Mouse (Mus musculus) lung, postnatal 0 days (tissue): ENCODE data around the gene Golph3. TPM values are rescaled to one million over a fixed set of nuclear protein-coding genes. Genes with fewer than 3 reads are reported as not detected.
A peak's percentile ranks its signal among the peaks of the same experiment; 100 is the strongest.

Source experiments
- ATAC-seq: fragments of 200-750 bp; cut with Nextera tagmentation; 2 replicates; pipeline ENCODE4 v1.8.0; 2017; ENCODE audit warnings: moderate library complexity
- DNase-seq: peaks from one replicate; pipeline ENCODE4 v3.0.0-alpha.2; 2016; ENCODE audit warnings: low spot score
- H3K27ac ChIP-seq: fragments of 300-500 bp; sonication (generic); 2 replicates; pipeline ENCODE4 v1.5.1; 2014; ENCODE audit warnings: antibody characterized with exemption, mild to moderate bottlenecking, low read length, mixed read lengths
- H3K27me3 ChIP-seq: fragments of 300-500 bp; sonication (generic); replicated peaks from 2 replicates; pipeline ENCODE4 v1.6.1; 2014; ENCODE audit warnings: low read length, mixed read lengths; ENCODE audit not compliant: insufficient read depth
- H3K36me3 ChIP-seq: fragments of 300-500 bp; sonication (generic); 2 replicates; pipeline ENCODE4 v1.6.1; 2014; ENCODE audit warnings: low read length, mixed read lengths; ENCODE audit not compliant: insufficient read depth
- H3K4me1 ChIP-seq: fragments of 300-500 bp; sonication (generic); 2 replicates; pipeline ENCODE4 v1.6.1; 2014; ENCODE audit warnings: antibody characterized with exemption, low read depth, low read length, mixed read lengths; ENCODE audit not compliant: insufficient read depth
- H3K4me2 ChIP-seq: fragments of 300-500 bp; sonication (generic); replicated peaks from 2 replicates; pipeline ENCODE4 v1.6.1; 2014; ENCODE audit warnings: low read depth, mild to moderate bottlenecking, low read length, moderate library complexity, mixed read lengths
- H3K4me3 ChIP-seq: fragments of 300-500 bp; sonication (generic); 2 replicates; pipeline ENCODE4 v1.5.1; 2014; ENCODE audit warnings: low read depth, low read length
- H3K9ac ChIP-seq: fragments of 300-500 bp; sonication (generic); replicated peaks from 2 replicates; pipeline ENCODE4 v1.6.1; 2014; ENCODE audit warnings: low read depth, mild to moderate bottlenecking
- H3K9me3 ChIP-seq: fragments of 300-500 bp; sonication (generic); 2 replicates; pipeline ENCODE4 v1.6.1; 2016; ENCODE audit warnings: low read length, mixed read lengths
- CTCF ChIP-seq: IDR thresholded peaks from 2 replicates; pipeline ENCODE4 v1.5.1; 2016; ENCODE audit warnings: antibody characterized with exemption, mild to moderate bottlenecking
- EP300 ChIP-seq: IDR thresholded peaks from 2 replicates; pipeline ENCODE4 v1.6.1; 2016; ENCODE audit warnings: antibody characterized with exemption, mild to moderate bottlenecking, control low read depth
- WGBS: fragments of 180-500 bp; shearing (Covaris S2); extraction: QIAGEN DNeasy Blood & Tissue Kit; methylation state at CpG from one replicate; pipeline ENCODE4 v1.1.7; 2014; 5-methylcytosine and 5-hydroxymethylcytosine counted together
- polyA plus RNA-seq: library from polyadenylated mRNA; unstranded; fragments of >200 nt; fragmentation: Nextera tagmentation; extraction: Ambion mirVana; gene quantifications from 2 replicates; pipeline ENCODE4 v1.2.1, GENCODE M21; 2015

Golph3 gene
- polyA plus RNA-seq, 1 experiment from 2014 or later = 79.4 TPM

GRCm38 (mm10) chr15:12358384-12358783 lies 37.1 kb downstream of the Golph3 start:
- H3K4me3 ChIP-seq = no peak overlapping the region
- ATAC-seq = no peak
- no peak for DNase-seq
- H3K4me1 ChIP-seq = no peaks in the 10 kb centered on the region
- H3K9ac ChIP-seq = no peak overlapping the region
- H3K36me3 ChIP-seq = peaks cover 5% of the 10 kb centered on the region
- no peaks in the 10 kb centered on the region for H3K27me3 ChIP-seq
- no peak overlapping the region for H3K27ac ChIP-seq
- H3K4me2 ChIP-seq = no peak overlapping the region
- H3K9me3 ChIP-seq = no peaks in the 10 kb centered on the region
- TF ChIP-seq EP300 = no peak
- TF ChIP-seq CTCF = no peak
- WGBS = 93% methylated on average over 5 of the region's 5 CpGs

DNA sequence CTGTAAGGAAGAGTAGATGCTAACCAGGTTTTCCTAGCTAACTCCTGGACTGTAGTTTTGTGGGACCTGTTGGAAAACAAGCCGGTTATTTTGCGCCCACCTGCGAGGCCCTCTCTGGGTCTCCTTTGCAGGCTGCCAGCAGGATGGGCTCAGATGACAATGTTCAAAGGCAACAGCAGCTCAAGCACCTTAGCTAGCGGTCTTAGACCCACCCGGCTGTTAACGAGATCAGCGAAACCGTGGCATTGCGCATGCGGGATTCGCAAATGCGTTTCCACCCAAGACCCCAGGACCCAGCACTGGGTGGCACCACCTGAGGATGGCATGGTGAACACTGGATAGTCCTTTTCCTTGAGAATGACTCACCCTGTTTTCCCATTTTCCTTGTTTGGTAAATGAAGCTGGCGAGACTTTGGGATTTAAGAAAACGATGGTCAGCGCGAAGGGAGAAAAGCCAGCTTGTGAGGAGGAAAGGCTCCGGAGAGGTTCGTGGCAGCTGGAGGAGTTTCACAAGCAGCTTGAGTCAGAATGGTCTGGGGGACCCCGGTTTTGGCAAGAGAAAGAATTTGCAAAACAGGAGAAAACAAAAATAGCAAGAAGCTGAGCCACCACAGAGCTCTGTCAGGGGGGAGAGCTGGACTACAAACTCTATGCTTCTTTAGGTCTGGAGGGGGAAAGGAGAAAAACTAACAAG lies 39.4 kb downstream of the Golph3 start:
- ATAC-seq (peak; percentile 67), DNase-seq (peak; percentile 88)
- Histone ChIP-seq H3K27me3 (no peaks in the 10 kb centered on the region), H3K4me3 (no peak overlapping the region), H3K27ac (peak overlapping the region; percentile 33; the same call in 1 of the 2 replicates), H3K4me1 (no peaks in the 10 kb centered on the region), H3K36me3 (peaks cover 5% of the 10 kb centered on the region), H3K9ac (no peak overlapping the region), H3K4me2 (no peak overlapping the region), H3K9me3 (no peaks in the 10 kb centered on the region)
- TF ChIP-seq CTCF (no peak), EP300 (peak; percentile 23; the same call in 1 of the 2 replicates)
- WGBS = 70% methylated on average over 19 of the region's 19 CpGs

GRCm38 (mm10) chr15:12362001-12362700 lies 40.9 kb downstream of the Golph3 start:
- H3K27ac ChIP-seq = no peak overlapping the region
- no peak overlapping the region for H3K4me3 ChIP-seq
- ATAC-seq (no peak), DNase-seq (no peak)
- no peak overlapping the region for H3K4me2 ChIP-seq
- peaks cover 2% of the 10 kb centered on the region; the same call in 1 of the 2 replicates for H3K4me1 ChIP-seq
- 88% methylated on average over 14 of the region's 14 CpGs for WGBS
- no peaks in the 10 kb centered on the region for H3K9me3 ChIP-seq
- no peaks in the 10 kb centered on the region for H3K27me3 ChIP-seq
- H3K36me3 ChIP-seq = peaks cover 5% of the 10 kb centered on the region
- no peak overlapping the region for H3K9ac ChIP-seq
- TF ChIP-seq CTCF (no peak), EP300 (no peak)

DNA sequence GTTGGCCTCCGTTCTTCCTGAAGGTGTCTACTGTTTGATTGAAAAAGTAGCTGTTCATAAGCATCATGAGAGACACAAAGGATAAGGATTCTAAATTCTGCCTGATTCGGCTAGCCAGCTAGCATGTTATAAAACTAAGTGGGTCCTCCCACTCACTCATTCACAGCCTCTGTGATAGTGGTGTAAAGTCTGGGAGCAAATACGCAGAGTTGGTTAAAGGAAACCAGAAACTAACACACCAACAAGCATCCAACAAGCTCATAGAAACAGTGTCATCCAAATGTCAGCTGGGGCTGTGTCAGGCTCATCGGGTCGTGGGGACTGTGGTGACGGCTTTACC lies 41.4 kb downstream of the Golph3 start:
- Histone ChIP-seq H3K27ac (no peak overlapping the region), H3K27me3 (no peaks in the 10 kb centered on the region), H3K4me2 (no peak overlapping the region), H3K9ac (no peak overlapping the region), H3K36me3 (peaks cover 5% of the 10 kb centered on the region), H3K9me3 (no peaks in the 10 kb centered on the region), H3K4me3 (no peak overlapping the region), H3K4me1 (peaks cover 7% of the 10 kb centered on the region; the same call in 1 of the 2 replicates)
- DNase-seq (no peak), ATAC-seq (no peak)
- 87% methylated on average over 6 of the region's 6 CpGs for WGBS
- TF ChIP-seq EP300 (no peak), CTCF (no peak)

DNA sequence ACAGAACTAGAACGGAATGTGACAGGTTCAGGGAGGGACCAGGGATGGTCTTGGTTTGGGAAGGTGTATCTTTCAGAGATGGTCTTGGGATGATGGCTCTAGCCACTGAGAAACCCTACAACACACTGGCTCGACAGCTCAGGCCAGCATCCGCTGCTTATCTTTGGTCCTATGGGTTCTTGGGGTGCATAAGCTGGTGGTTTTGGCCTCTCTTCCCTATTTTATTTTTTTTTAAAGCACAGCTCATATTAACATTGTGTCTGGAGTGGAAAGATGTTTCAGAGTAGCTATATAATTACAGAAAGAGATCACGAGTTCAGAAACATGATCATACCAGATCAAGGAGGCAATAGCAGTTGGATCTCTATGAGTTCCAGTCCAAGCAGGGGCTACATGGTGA lies 42.8 kb downstream of the Golph3 start:
- Histone ChIP-seq H3K27me3 (no peaks in the 10 kb centered on the region), H3K27ac (no peak overlapping the region), H3K9me3 (no peaks in the 10 kb centered on the region), H3K9ac (no peak overlapping the region), H3K4me1 (peaks cover 9% of the 10 kb centered on the region; the same call in 1 of the 2 replicates), H3K36me3 (peaks cover 5% of the 10 kb centered on the region), H3K4me3 (no peak overlapping the region), H3K4me2 (no peak overlapping the region)
- WGBS = 79% methylated on average over 4 of the region's 4 CpGs
- no peak for TF ChIP-seq EP300
- TF ChIP-seq CTCF = no peak
- ATAC-seq (no peak), DNase-seq (no peak)

GRCm38 (mm10) chr15:12365416-12366071 lies 44.3 kb downstream of the Golph3 start:
- H3K4me1 ChIP-seq = peaks cover 9% of the 10 kb centered on the region; the same call in 1 of the 2 replicates
- no peaks in the 10 kb centered on the region for H3K9me3 ChIP-seq
- H3K36me3 ChIP-seq = peaks cover 5% of the 10 kb centered on the region; the same call in 1 of the 2 replicates
- no peak for DNase-seq
- H3K4me2 ChIP-seq = no peak overlapping the region
- no peak overlapping the region for H3K27ac ChIP-seq
- WGBS = 70% methylated on average over 15 of the region's 15 CpGs
- no peaks in the 10 kb centered on the region for H3K27me3 ChIP-seq
- TF ChIP-seq EP300 (no peak), CTCF (no peak)
- no peak overlapping the region for H3K4me3 ChIP-seq
- no peak overlapping the region for H3K9ac ChIP-seq
- ATAC-seq = no peak
